Mouse (Mus musculus) embryonic facial prominence, embryonic 10.5 days (tissue): ENCODE results near the gene Ece1. TPM values are rescaled to one million over a fixed set of nuclear protein-coding genes. Genes with fewer than 3 reads are reported as not detected.

Experiments used
- DNase-seq: peaks from one replicate; pipeline ENCODE4 v3.0.0-alpha.2; 2017; ENCODE audit warnings: low spot score
- H3K27ac ChIP-seq: fragments of 300-500 bp; sonication (generic); replicated peaks from 2 replicates; pipeline ENCODE4 v1.5.1; 2016; ENCODE audit warnings: mild to moderate bottlenecking
- H3K27me3 ChIP-seq: fragments of 300-500 bp; sonication (generic); replicated peaks from 2 replicates; pipeline ENCODE4 v1.6.1; 2016; ENCODE audit warnings: low read depth, mild to moderate bottlenecking; ENCODE audit not compliant: poor library complexity, severe bottlenecking
- H3K36me3 ChIP-seq: fragments of 300-500 bp; sonication (generic); replicated peaks from 2 replicates; pipeline ENCODE4 v1.6.1; 2016; ENCODE audit warnings: mild to moderate bottlenecking, moderate library complexity
- H3K4me1 ChIP-seq: fragments of 300-500 bp; sonication (generic); 2 replicates; pipeline ENCODE4 v1.6.1; 2016
- H3K4me3 ChIP-seq: fragments of 300-500 bp; sonication (generic); 2 replicates; pipeline ENCODE4 v1.5.1; 2016; ENCODE audit warnings: mild to moderate bottlenecking, moderate library complexity
- H3K9me3 ChIP-seq: fragments of 300-500 bp; sonication (generic); 2 replicates; pipeline ENCODE4 v1.6.1; 2016; ENCODE audit warnings: mild to moderate bottlenecking
- WGBS: fragments of 180-500 bp; shearing (Covaris S2); methylation state at CpG from one replicate; pipeline ENCODE4 v1.1.7; 2016; 5-methylcytosine and 5-hydroxymethylcytosine counted together
- polyA plus RNA-seq: library from polyadenylated mRNA; unstranded; fragments of >200 nt; fragmentation: Nextera tagmentation; extraction: Ambion mirVana; gene quantifications from 2 replicates; pipeline ENCODE4 v1.2.1, GENCODE M21; 2016

Ece1 gene
- polyA plus RNA-seq, 1 experiment from 2014 or later: 46.6 TPM

DNA sequence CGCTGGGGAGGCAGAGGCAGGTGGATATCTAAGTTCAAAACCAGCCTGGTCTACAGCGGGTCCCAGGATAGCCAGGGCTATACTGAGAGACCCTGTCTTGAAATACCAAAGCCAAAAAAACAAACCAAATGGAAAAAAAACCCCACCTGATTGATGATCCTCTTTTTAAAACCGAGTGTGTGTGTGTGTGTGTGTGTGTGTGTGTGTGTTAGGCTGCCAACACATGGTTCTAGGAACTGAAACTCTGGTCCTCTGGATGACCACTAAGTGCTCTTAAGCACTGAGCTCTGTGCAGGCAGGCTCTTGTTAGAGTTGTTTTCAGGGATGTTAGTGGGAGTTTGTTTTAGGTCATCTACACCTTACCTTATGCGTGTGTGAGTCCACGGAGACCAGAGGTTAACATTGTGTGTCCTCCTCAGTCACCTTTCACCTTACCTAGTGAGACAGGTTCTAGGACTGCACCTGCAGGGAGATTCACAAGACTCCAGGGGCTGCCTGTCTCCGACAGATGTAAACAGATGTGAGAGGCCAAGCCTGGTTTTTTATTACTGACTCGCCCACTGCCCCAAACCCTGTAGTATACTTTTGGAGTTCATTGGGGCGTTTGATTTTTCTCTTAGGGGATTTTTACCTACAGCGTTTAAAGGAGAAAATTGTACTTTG lies 145.0 kb downstream of the Ece1 start:
- H3K36me3 ChIP-seq: peaks cover 96% of the 10 kb centered on the region
- no peaks in the 10 kb centered on the region for H3K27me3 ChIP-seq
- H3K27ac ChIP-seq: no peak overlapping the region
- no peak for DNase-seq
- 89% methylated on average over 9 of the region's 9 CpGs for WGBS
- H3K4me3 ChIP-seq: no peak overlapping the region
- no peaks in the 10 kb centered on the region for H3K9me3 ChIP-seq
- no peaks in the 10 kb centered on the region for H3K4me1 ChIP-seq

DNA sequence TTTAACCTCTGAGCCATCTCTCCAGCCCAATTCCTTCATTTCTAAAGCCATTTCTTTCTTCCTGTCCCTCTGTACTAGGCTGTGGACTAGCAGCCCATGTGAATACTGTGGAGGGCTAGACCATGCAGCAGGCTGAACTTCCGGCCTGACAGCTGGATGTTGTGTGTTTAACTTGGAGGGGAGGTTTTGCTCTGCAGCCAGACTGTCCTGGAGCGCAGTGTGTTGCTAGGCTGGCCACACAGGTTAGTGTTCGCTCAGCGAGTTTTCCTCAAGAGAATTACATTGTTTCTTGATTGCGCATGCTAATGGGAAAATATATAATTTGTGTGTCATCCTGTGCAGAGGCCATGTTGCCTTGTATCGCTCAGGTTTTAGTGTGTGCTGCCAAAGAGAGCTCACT lies 146.6 kb downstream of the Ece1 start:
- H3K27ac ChIP-seq: no peak overlapping the region
- H3K27me3 ChIP-seq: no peaks in the 10 kb centered on the region
- H3K4me1 ChIP-seq: no peaks in the 10 kb centered on the region
- DNase-seq: no peak
- WGBS: 95% methylated on average over 6 of the region's 6 CpGs
- H3K36me3 ChIP-seq: peaks cover 96% of the 10 kb centered on the region
- no peak overlapping the region for H3K4me3 ChIP-seq
- H3K9me3 ChIP-seq: no peaks in the 10 kb centered on the region

GRCm38 (mm10) chr4:138009786-138010502 lies 147.9 kb downstream of the Ece1 start:
- no peak for DNase-seq
- Histone ChIP-seq H3K4me3 (no peak overlapping the region), H3K36me3 (peaks cover 94% of the 10 kb centered on the region), H3K27me3 (no peaks in the 10 kb centered on the region), H3K27ac (no peak overlapping the region), H3K4me1 (no peaks in the 10 kb centered on the region), H3K9me3 (no peaks in the 10 kb centered on the region)
- WGBS: 96% methylated on average over 4 of the region's 4 CpGs

DNA sequence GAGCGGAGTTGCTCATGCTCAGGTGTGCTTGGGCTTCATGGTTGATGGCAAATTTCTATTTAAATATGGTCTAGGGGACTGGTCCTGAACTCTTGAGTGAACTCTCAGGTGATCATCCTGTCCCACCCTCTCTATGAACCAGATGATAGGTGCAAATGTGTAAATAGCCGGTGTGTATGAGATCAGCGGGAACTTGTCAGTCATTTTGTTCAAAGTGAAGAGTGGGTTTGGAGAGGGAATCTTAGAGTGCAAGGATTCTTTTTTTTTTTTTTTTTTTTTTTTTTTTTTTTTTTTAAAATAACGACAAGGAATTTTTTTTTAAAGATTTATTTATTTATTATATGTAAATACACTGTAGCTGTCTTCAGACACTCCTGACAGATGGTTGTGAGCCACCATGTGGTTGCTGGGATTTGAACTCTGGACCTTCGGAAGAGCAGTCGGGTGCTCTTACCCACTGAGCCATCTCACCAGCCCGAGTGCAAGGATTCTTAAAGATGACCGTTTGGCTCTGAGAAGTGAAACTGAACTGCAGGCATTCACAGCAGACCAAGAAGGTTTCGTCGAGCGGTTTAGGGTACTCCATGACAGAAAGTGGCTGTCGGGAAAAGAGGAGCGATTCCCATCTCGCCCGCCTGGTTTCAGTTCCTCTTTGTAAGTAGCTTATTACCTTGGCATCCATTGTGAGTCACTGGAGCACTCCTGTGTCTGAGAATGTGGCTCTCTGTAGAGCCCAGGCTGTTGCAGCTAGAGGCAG lies 151.9 kb downstream of the Ece1 start:
- Histone ChIP-seq H3K36me3 (peaks cover 98% of the 10 kb centered on the region), H3K9me3 (no peaks in the 10 kb centered on the region), H3K4me3 (no peak overlapping the region), H3K4me1 (no peaks in the 10 kb centered on the region), H3K27me3 (no peaks in the 10 kb centered on the region), H3K27ac (no peak overlapping the region)
- 96% methylated on average over 15 of the region's 15 CpGs for WGBS
- no peak for DNase-seq

Other genes with a start within 250 kb of the Ece1 start
- 3.8 and 6.9 TPM in 2 replicates for gene Rap1gap, start 197.5 kb upstream of the Ece1 start, polyA plus RNA-seq
- gene Alpl, start 65.9 kb upstream of the Ece1 start, polyA plus RNA-seq: 12.9 and 18.7 TPM in 2 replicates
- gene Eif4g3, start 130.8 kb downstream of the Ece1 start, polyA plus RNA-seq: 39.7 and 41.9 TPM in 2 replicates